Mouse (Mus musculus): ENCODE measurements around the gene Stx8. TPM values are rescaled to one million over a fixed set of nuclear protein-coding genes. Genes with fewer than 3 reads are reported as not detected.

The Stx8 gene
- polyA plus RNA-seq, 1 experiment from 2014 or later, result 59.2 TPM

GRCm38 (mm10) chr11:68158166-68158565 lies 192.2 kb downstream of the Stx8 start:
- WGBS, result 92% methylated on average over 3 of the region's 3 CpGs
- H3K4me1 ChIP-seq, result peaks cover 4% of the 10 kb centered on the region; the same call in 1 of the 2 replicates
- H3K27ac ChIP-seq, result no peak overlapping the region
- no peaks in the 10 kb centered on the region for H3K9me3 ChIP-seq
- H3K36me3 ChIP-seq, result no peaks in the 10 kb centered on the region
- H3K27me3 ChIP-seq, result no peaks in the 10 kb centered on the region
- no peak overlapping the region for H3K4me3 ChIP-seq
- H3K9ac ChIP-seq, result no peak overlapping the region
- no peak overlapping the region for H3K4me2 ChIP-seq (replicated peaks)
- no peak for ATAC-seq (ENCODE audit: insufficient number of reproducible peaks, insufficient read depth, low FRiP score, low TSS enrichment)

GRCm38 (mm10) chr11:68159867-68160266 lies 193.9 kb downstream of the Stx8 start:
- WGBS, result 78% methylated on average over 4 of the region's 4 CpGs
- no peak for ATAC-seq (ENCODE audit: insufficient number of reproducible peaks, insufficient read depth, low FRiP score, low TSS enrichment)
- no peak overlapping the region for H3K27ac ChIP-seq
- H3K4me1 ChIP-seq, result peaks cover 4% of the 10 kb centered on the region; the same call in 1 of the 2 replicates
- no peak overlapping the region for H3K9ac ChIP-seq
- no peak overlapping the region for H3K4me2 ChIP-seq (replicated peaks)
- H3K27me3 ChIP-seq, result no peaks in the 10 kb centered on the region
- no peaks in the 10 kb centered on the region for H3K9me3 ChIP-seq
- H3K36me3 ChIP-seq, result no peaks in the 10 kb centered on the region
- H3K4me3 ChIP-seq, result no peak overlapping the region

DNA sequence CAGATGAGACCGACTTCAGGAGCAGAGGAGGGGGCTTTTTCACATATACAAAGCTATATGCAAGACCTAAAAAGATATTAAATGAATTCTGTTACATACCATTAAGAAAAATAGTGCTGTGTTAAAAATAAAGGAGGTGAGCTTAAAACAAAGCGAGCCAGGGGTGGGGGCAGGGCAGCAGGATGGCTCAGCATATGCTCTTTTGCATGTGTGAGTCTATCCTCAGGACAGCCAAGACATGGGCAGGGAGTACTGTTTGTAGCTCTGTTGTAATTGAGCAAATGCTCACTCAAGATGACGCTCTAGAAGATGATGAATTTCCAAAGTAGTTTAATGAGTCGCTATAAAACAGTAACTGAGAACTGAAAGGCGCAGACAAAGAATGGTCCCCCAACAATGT lies 198.4 kb downstream of the Stx8 start:
- no peaks in the 10 kb centered on the region for H3K4me1 ChIP-seq
- no peak overlapping the region for H3K9ac ChIP-seq
- WGBS, result 89% methylated on average over 5 of the region's 5 CpGs
- no peak overlapping the region for H3K4me2 ChIP-seq (replicated peaks)
- H3K9me3 ChIP-seq, result no peaks in the 10 kb centered on the region
- H3K27ac ChIP-seq, result no peak overlapping the region
- ATAC-seq (ENCODE audit: insufficient number of reproducible peaks, insufficient read depth, low FRiP score, low TSS enrichment), result no peak
- H3K36me3 ChIP-seq, result no peaks in the 10 kb centered on the region
- no peaks in the 10 kb centered on the region for H3K27me3 ChIP-seq
- no peak overlapping the region for H3K4me3 ChIP-seq

GRCm38 (mm10) chr11:68168427-68168826 lies 202.4 kb downstream of the Stx8 start:
- H3K4me2 ChIP-seq (replicated peaks), result no peak overlapping the region
- no peaks in the 10 kb centered on the region for H3K36me3 ChIP-seq
- no peaks in the 10 kb centered on the region for H3K9me3 ChIP-seq
- ATAC-seq (ENCODE audit: insufficient number of reproducible peaks, insufficient read depth, low FRiP score, low TSS enrichment), result no peak
- H3K27me3 ChIP-seq, result no peaks in the 10 kb centered on the region
- H3K4me1 ChIP-seq, result peaks cover 3% of the 10 kb centered on the region; the same call in 1 of the 2 replicates
- no peak overlapping the region for H3K4me3 ChIP-seq
- no peak overlapping the region for H3K27ac ChIP-seq
- WGBS, result 82% methylated on average over 4 of the region's 4 CpGs
- no peak overlapping the region for H3K9ac ChIP-seq

DNA sequence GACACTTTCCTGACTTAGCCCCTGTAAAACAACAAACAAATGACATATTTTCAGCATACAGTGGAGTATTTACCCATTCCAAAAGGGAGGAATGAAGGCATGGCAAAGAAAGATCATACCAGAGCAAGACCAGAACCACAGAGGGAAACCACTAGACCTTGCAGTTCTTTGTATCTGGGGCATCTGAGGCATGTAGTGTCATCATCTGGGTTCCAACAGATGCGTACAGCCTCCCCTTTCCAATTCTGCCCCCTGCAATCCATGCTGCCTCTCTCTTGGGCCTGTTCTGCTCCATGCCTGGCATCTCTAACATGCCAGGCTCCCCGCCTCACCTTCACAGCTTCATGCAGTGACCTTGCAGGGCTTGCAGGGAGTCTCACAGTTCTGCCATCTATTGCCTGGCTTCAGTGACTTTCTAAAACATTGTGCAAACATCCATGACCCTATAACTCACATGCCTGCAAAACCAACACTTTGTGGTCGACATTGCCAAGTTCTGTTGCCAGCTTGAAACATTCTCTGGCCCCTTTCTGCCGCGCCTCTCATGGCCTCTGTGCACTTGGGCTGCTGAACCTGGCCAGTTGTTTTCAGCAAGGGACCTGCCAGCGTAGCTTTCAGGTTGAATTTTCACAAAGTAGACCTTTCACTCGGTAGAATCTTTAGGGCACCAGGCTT lies 206.1 kb downstream of the Stx8 start:
- ATAC-seq (ENCODE audit: insufficient number of reproducible peaks, insufficient read depth, low FRiP score, low TSS enrichment), result no peak
- H3K36me3 ChIP-seq, result no peaks in the 10 kb centered on the region
- no peaks in the 10 kb centered on the region for H3K27me3 ChIP-seq
- no peak overlapping the region for H3K4me2 ChIP-seq (replicated peaks)
- H3K9ac ChIP-seq, result no peak overlapping the region
- no peak overlapping the region for H3K4me3 ChIP-seq
- 88% methylated on average over 7 of the region's 7 CpGs for WGBS
- H3K9me3 ChIP-seq, result no peaks in the 10 kb centered on the region
- no peak overlapping the region for H3K27ac ChIP-seq
- peaks cover 8% of the 10 kb centered on the region; the same call in 1 of the 2 replicates for H3K4me1 ChIP-seq

DNA sequence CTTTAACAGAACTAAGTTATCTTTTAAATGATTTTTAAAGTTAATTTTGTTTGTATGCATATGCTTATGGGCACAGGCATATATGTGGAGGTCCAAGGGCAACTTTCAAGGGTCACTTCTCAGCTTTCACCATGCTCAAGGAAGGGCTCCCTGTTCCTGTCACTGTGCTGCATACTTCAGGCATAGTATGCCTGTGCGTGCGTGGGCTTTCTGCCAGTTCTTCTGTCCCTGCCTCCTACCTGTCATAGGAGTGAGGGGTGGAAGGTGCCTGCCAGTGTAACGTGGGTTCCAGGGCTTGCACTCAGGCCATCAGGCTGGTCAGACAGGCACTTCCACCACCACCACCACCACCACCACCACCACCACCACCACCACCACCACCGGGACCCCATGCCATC lies 206.7 kb downstream of the Stx8 start:
- Histone ChIP-seq H3K27me3 (no peaks in the 10 kb centered on the region), H3K9ac (no peak overlapping the region), H3K4me1 (peaks cover 8% of the 10 kb centered on the region; the same call in 1 of the 2 replicates), H3K4me3 (no peak overlapping the region), H3K27ac (no peak overlapping the region), H3K9me3 (no peaks in the 10 kb centered on the region), H3K36me3 (no peaks in the 10 kb centered on the region), H3K4me2 (replicated peaks) (no peak overlapping the region)
- no peak for ATAC-seq (ENCODE audit: insufficient number of reproducible peaks, insufficient read depth, low FRiP score, low TSS enrichment)
- 69% methylated on average over 4 of the region's 4 CpGs for WGBS

DNA sequence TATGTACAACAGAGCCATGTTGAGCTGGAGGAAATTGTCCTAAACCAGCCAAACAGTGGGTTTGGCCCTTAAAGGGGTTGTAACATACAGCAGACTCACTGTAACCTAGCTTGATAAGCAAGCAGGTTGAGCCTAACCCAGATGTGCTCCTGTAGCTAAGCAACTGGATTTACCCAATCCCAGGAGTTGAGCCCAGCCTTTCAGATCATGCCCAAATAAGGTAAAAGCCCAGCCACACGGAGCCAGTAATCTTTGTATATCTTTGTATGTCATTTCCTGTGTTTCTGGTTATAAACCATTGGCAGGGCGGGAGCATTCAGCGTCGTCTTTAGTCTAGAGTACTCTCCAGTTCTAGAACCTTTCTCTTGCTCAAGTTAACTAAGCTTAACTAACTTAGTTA lies 210.6 kb downstream of the Stx8 start:
- WGBS, result 60% methylated on average over 4 of the region's 4 CpGs
- Histone ChIP-seq H3K9ac (no peak overlapping the region), H3K36me3 (no peaks in the 10 kb centered on the region), H3K27ac (no peak overlapping the region), H3K27me3 (no peaks in the 10 kb centered on the region), H3K9me3 (no peaks in the 10 kb centered on the region), H3K4me2 (replicated peaks) (no peak overlapping the region), H3K4me3 (no peak overlapping the region), H3K4me1 (peaks cover 8% of the 10 kb centered on the region; the same call in 1 of the 2 replicates)
- no peak for ATAC-seq (ENCODE audit: insufficient number of reproducible peaks, insufficient read depth, low FRiP score, low TSS enrichment)

GRCm38 (mm10) chr11:68177415-68177814 lies 211.4 kb downstream of the Stx8 start:
- no peak overlapping the region for H3K9ac ChIP-seq
- H3K36me3 ChIP-seq, result no peaks in the 10 kb centered on the region
- H3K4me2 ChIP-seq (replicated peaks), result no peak overlapping the region
- no peaks in the 10 kb centered on the region for H3K27me3 ChIP-seq
- no peak overlapping the region for H3K4me3 ChIP-seq
- no peak overlapping the region for H3K27ac ChIP-seq
- ATAC-seq (ENCODE audit: insufficient number of reproducible peaks, insufficient read depth, low FRiP score, low TSS enrichment), result no peak
- H3K9me3 ChIP-seq, result no peaks in the 10 kb centered on the region
- 86% methylated on average over 7 of the region's 7 CpGs for WGBS
- H3K4me1 ChIP-seq, result peaks cover 8% of the 10 kb centered on the region; the same call in 1 of the 2 replicates

DNA sequence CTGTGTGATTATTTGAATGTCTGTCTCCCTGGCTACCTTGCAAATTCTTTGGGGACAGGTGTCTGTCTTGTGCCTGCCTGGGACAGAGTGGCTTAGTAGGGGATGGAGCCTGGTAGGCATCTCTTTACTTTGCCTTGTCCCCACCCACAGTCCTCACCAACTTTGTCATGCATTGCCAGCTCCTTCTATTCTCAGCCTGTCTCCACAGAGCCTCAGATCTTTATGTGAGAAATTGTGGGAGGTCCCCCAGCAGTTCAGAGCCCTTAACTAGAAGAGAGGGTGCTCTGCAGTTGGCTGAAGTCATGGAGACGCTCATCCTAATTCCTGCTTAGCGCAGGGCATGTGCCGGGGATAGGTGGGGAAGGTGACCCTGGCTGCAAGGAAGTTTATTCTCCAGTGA lies 219.7 kb downstream of the Stx8 start:
- no peak overlapping the region for H3K9ac ChIP-seq
- H3K9me3 ChIP-seq, result no peaks in the 10 kb centered on the region
- 86% methylated on average over 3 of the region's 3 CpGs for WGBS
- H3K4me3 ChIP-seq, result no peak overlapping the region
- H3K4me1 ChIP-seq, result peaks cover 19% of the 10 kb centered on the region
- H3K27ac ChIP-seq, result no peak overlapping the region
- H3K4me2 ChIP-seq (replicated peaks), result no peak overlapping the region
- no peaks in the 10 kb centered on the region for H3K36me3 ChIP-seq
- H3K27me3 ChIP-seq, result peaks cover 4% of the 10 kb centered on the region; the same call in 1 of the 2 replicates
- ATAC-seq (ENCODE audit: insufficient number of reproducible peaks, insufficient read depth, low FRiP score, low TSS enrichment), result no peak

GRCm38 (mm10) chr11:68187242-68187641 lies 221.2 kb downstream of the Stx8 start:
- no peak overlapping the region for H3K27ac ChIP-seq
- no peak overlapping the region for H3K9ac ChIP-seq
- H3K4me2 ChIP-seq (replicated peaks), result no peak overlapping the region
- H3K27me3 ChIP-seq, result peaks cover 4% of the 10 kb centered on the region; the same call in 1 of the 2 replicates
- no peak for ATAC-seq (ENCODE audit: insufficient number of reproducible peaks, insufficient read depth, low FRiP score, low TSS enrichment)
- 65% methylated on average over 8 of the region's 8 CpGs for WGBS
- no peaks in the 10 kb centered on the region for H3K36me3 ChIP-seq
- H3K4me1 ChIP-seq, result peaks cover 19% of the 10 kb centered on the region
- H3K9me3 ChIP-seq, result no peaks in the 10 kb centered on the region
- no peak overlapping the region for H3K4me3 ChIP-seq

DNA sequence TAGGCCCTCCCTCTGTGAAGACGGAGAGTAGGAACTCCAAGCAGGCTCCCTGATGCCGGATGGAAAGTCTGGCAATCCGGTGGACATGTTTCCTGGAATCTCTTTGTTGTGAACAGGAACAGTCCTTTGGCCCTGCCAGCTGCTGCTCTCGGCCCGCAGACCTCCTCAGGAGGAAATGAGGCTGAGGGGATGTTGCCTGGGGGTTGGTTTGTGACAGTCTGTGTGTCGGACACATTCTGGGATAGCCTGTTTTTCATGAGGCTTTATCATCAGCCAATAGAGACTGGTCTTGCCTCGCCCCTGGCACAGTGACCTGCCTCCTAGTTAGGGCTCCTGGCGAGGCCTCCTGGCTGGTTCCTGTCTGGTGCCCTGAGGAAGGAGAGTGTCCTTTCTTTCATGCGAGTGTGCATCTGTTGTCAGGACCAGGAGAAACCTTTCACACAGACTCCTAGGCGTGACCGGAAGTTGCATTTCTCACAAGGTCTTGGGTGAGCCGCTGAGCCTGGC lies 222.8 kb downstream of the Stx8 start:
- Histone ChIP-seq H3K4me1 (peaks cover 19% of the 10 kb centered on the region), H3K27ac (peak overlapping the region; percentile 32; the same call in 1 of the 2 replicates), H3K9me3 (no peaks in the 10 kb centered on the region), H3K27me3 (peaks cover 4% of the 10 kb centered on the region; the same call in 1 of the 2 replicates), H3K36me3 (no peaks in the 10 kb centered on the region), H3K9ac (no peak overlapping the region), H3K4me2 (replicated peaks) (no peak overlapping the region), H3K4me3 (no peak overlapping the region)
- no peak for ATAC-seq (ENCODE audit: insufficient number of reproducible peaks, insufficient read depth, low FRiP score, low TSS enrichment)
- 49% methylated on average over 12 of the region's 12 CpGs for WGBS

- no peak overlapping the region for H3K27ac ChIP-seq
- H3K27me3 ChIP-seq, result no peaks in the 10 kb centered on the region
- no peaks in the 10 kb centered on the region for H3K9me3 ChIP-seq
- H3K4me3 ChIP-seq, result no peak overlapping the region
- no peak overlapping the region for H3K9ac ChIP-seq
- peaks cover 33% of the 10 kb centered on the region for H3K4me1 ChIP-seq
- H3K4me2 ChIP-seq (replicated peaks), result no peak overlapping the region
- 81% methylated on average over 5 of the region's 5 CpGs for WGBS
- H3K36me3 ChIP-seq, result no peaks in the 10 kb centered on the region
- ATAC-seq (ENCODE audit: insufficient number of reproducible peaks, insufficient read depth, low FRiP score, low TSS enrichment), result no peak
These were observed 224.9 kb downstream of the Stx8 start for GRCm38 (mm10) chr11:68190849-68191248.
